Mouse (Mus musculus) embryonic facial prominence, embryonic 15.5 days (tissue): ENCODE results near the gene A730071L15Rik. TPM values are rescaled to one million over a fixed set of nuclear protein-coding genes. Genes with fewer than 3 reads are reported as not detected.

Experiments used
- ATAC-seq: fragments of 200-750 bp; cut with Nextera tagmentation; 2 replicates; pipeline ENCODE4 v1.8.0; 2017; ENCODE audit warnings: low read depth, moderate TSS enrichment; ENCODE audit not compliant: insufficient number of reproducible peaks, low FRiP score, low TSS enrichment
- H3K27ac ChIP-seq: fragments of 300-500 bp; sonication (generic); replicated peaks from 2 replicates; pipeline ENCODE4 v1.5.1; 2015; ENCODE audit warnings: mild to moderate bottlenecking, inconsistent platforms
- H3K27me3 ChIP-seq: fragments of 300-500 bp; sonication (generic); 2 replicates; pipeline ENCODE4 v1.6.1; 2015; ENCODE audit warnings: inconsistent platforms
- H3K36me3 ChIP-seq: fragments of 300-500 bp; sonication (generic); 2 replicates; pipeline ENCODE4 v1.6.1; 2015; ENCODE audit warnings: mild to moderate bottlenecking, inconsistent platforms
- H3K4me1 ChIP-seq: fragments of 300-500 bp; sonication (generic); 2 replicates; pipeline ENCODE4 v1.6.1; 2015; ENCODE audit warnings: inconsistent platforms
- H3K4me2 ChIP-seq: fragments of 300-500 bp; sonication (generic); replicated peaks from 2 replicates; pipeline ENCODE4 v1.6.1; 2015; ENCODE audit warnings: mild to moderate bottlenecking, inconsistent platforms
- H3K4me3 ChIP-seq: fragments of 300-500 bp; sonication (generic); replicated peaks from 2 replicates; pipeline ENCODE4 v1.5.1; 2015; ENCODE audit warnings: mild to moderate bottlenecking, inconsistent platforms
- H3K9ac ChIP-seq: fragments of 300-500 bp; sonication (generic); 2 replicates; pipeline ENCODE4 v1.6.1; 2015; ENCODE audit warnings: inconsistent platforms
- H3K9me3 ChIP-seq: fragments of 300-500 bp; sonication (generic); replicated peaks from 2 replicates; pipeline ENCODE4 v1.6.1; 2016; ENCODE audit warnings: inconsistent platforms
- WGBS: fragments of 180-500 bp; shearing (Covaris S2); methylation state at CpG from one replicate; pipeline ENCODE4 v1.1.7; 2015; 5-methylcytosine and 5-hydroxymethylcytosine counted together
- polyA plus RNA-seq: library from polyadenylated mRNA; unstranded; fragments of >200 nt; fragmentation: Nextera tagmentation; extraction: Ambion mirVana; gene quantifications from 2 replicates; pipeline ENCODE4 v1.2.1, GENCODE M21; 2015

Gene A730071L15Rik
- polyA plus RNA-seq, 1 experiment from 2014 or later = 0.43 TPM

- no peak overlapping the region for H3K4me3 ChIP-seq
Observed at GRCm38 (mm10) chr11:6164781-6165180, 35.0 kb upstream of the A730071L15Rik start.

DNA sequence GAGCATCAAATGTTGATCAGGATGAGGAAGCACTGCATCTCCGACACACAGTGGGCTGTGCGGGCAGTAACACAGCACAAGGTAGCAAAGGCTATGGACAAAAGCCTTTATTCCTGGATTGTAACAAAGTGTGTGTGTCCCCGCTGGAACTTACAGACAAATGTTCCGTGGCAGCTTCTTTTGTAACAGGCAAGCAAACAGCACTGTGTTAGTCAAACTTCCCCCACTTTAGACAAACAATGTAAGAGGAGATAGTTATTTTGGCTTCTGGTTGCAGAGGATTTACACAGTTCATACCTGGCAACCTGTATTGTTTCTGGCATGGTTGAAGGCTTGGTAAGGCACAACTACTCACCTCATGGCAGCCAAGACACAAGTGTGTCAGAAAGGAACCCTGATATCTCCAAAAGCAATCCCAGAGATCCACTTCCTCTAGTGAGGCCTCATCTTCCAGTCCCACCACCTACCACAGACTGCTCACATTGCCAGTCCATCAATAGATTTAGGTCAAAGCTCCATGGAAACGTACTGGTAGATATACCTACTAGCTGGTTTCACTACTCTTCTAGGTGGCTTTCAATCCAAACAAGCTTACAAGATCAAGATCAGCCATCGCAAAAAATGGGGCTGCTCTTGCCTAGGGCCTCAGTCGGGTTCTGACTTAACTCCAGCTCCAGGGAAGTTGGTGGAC, 34.3 kb upstream of the A730071L15Rik start:
- 91% methylated on average over 7 of the region's 7 CpGs for WGBS
- H3K9me3 ChIP-seq = no peaks in the 10 kb centered on the region
- no peak overlapping the region for H3K9ac ChIP-seq
- no peak overlapping the region for H3K27ac ChIP-seq
- no peak for ATAC-seq
- no peaks in the 10 kb centered on the region for H3K27me3 ChIP-seq
- H3K36me3 ChIP-seq = no peaks in the 10 kb centered on the region
- no peaks in the 10 kb centered on the region for H3K4me1 ChIP-seq
- no peak overlapping the region for H3K4me2 ChIP-seq
- H3K4me3 ChIP-seq = no peak overlapping the region

More at GRCm38 (mm10) chr11:6164781-6165180, 35.0 kb upstream of the A730071L15Rik start:
- H3K27me3 ChIP-seq = no peaks in the 10 kb centered on the region
- no peak overlapping the region for H3K4me2 ChIP-seq
- H3K27ac ChIP-seq = no peak overlapping the region
- H3K4me1 ChIP-seq = no peaks in the 10 kb centered on the region
- no peak overlapping the region for H3K9ac ChIP-seq
- no peaks in the 10 kb centered on the region for H3K9me3 ChIP-seq
- 93% methylated on average over 7 of the region's 7 CpGs for WGBS
- no peaks in the 10 kb centered on the region for H3K36me3 ChIP-seq
- no peak for ATAC-seq

GRCm38 (mm10) chr11:6166351-6166750, 33.5 kb upstream of the A730071L15Rik start:
- no peak overlapping the region for H3K9ac ChIP-seq
- no peaks in the 10 kb centered on the region for H3K27me3 ChIP-seq
- H3K4me2 ChIP-seq = no peak overlapping the region
- 91% methylated on average over 12 of the region's 12 CpGs for WGBS
- no peak for ATAC-seq
- no peaks in the 10 kb centered on the region for H3K36me3 ChIP-seq
- H3K4me3 ChIP-seq = no peak overlapping the region
- H3K27ac ChIP-seq = no peak overlapping the region
- H3K9me3 ChIP-seq = no peaks in the 10 kb centered on the region
- no peaks in the 10 kb centered on the region for H3K4me1 ChIP-seq

- no peak for ATAC-seq
- H3K27ac ChIP-seq = no peak overlapping the region
- no peaks in the 10 kb centered on the region for H3K4me1 ChIP-seq
- 75% methylated on average over 2 of the region's 2 CpGs for WGBS
- no peak overlapping the region for H3K4me3 ChIP-seq
- H3K4me2 ChIP-seq = no peak overlapping the region
- no peaks in the 10 kb centered on the region for H3K27me3 ChIP-seq
- no peaks in the 10 kb centered on the region for H3K9me3 ChIP-seq
- no peak overlapping the region for H3K9ac ChIP-seq
- H3K36me3 ChIP-seq = no peaks in the 10 kb centered on the region
Observed at GRCm38 (mm10) chr11:6169041-6169663, 30.7 kb upstream of the A730071L15Rik start.

- H3K36me3 ChIP-seq = no peaks in the 10 kb centered on the region
Observed at GRCm38 (mm10) chr11:6174719-6175118, 25.1 kb upstream of the A730071L15Rik start.

DNA sequence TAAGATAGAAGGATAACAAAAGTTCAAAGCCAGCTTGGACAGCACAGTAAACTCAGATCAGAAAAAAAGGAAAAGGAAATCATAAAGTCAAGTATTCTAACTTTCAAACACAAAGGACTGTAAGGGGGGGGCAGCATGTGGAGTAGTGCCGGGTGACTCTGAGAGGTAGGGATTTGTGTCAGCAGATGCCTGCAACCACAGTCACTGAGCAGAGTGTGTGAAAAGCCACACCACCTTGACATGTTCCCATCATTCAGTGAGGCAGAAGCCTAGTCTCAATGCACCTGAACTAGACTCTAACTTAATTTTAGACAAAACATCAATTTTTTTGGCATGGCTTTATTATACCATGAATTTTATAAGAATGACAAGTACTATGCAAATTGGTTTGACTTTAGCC, 24.3 kb upstream of the A730071L15Rik start:
- Histone ChIP-seq H3K27me3 (no peaks in the 10 kb centered on the region), H3K27ac (no peak overlapping the region), H3K4me2 (no peak overlapping the region), H3K4me3 (no peak overlapping the region), H3K4me1 (peaks cover 17% of the 10 kb centered on the region), H3K9ac (no peak overlapping the region), H3K36me3 (no peaks in the 10 kb centered on the region), H3K9me3 (no peaks in the 10 kb centered on the region)
- no peak for ATAC-seq
- WGBS = 58% methylated on average over 1 of the region's 1 CpGs

More at GRCm38 (mm10) chr11:6174719-6175118, 25.1 kb upstream of the A730071L15Rik start:
- Histone ChIP-seq H3K27me3 (no peaks in the 10 kb centered on the region), H3K4me3 (no peak overlapping the region), H3K4me2 (no peak overlapping the region), H3K4me1 (peaks cover 17% of the 10 kb centered on the region), H3K9me3 (no peaks in the 10 kb centered on the region), H3K9ac (no peak overlapping the region), H3K27ac (0 out of 2 replicates have a peak overlapping the region, but pooled peaks have one; percentile 44)
- WGBS = 60% methylated on average over 7 of the region's 7 CpGs
- ATAC-seq = no peak

GRCm38 (mm10) chr11:6177781-6178420, 21.9 kb upstream of the A730071L15Rik start:
- no peaks in the 10 kb centered on the region for H3K27me3 ChIP-seq
- H3K36me3 ChIP-seq = no peaks in the 10 kb centered on the region
- H3K9ac ChIP-seq = no peak overlapping the region
- WGBS = 66% methylated on average over 8 of the region's 8 CpGs
- H3K4me2 ChIP-seq = no peak overlapping the region
- no peak overlapping the region for H3K4me3 ChIP-seq
- no peak for ATAC-seq
- H3K9me3 ChIP-seq = no peaks in the 10 kb centered on the region
- 0 out of 2 replicates have a peak overlapping the region, but pooled peaks have one; percentile 1 for H3K27ac ChIP-seq
- peaks cover 17% of the 10 kb centered on the region for H3K4me1 ChIP-seq

DNA sequence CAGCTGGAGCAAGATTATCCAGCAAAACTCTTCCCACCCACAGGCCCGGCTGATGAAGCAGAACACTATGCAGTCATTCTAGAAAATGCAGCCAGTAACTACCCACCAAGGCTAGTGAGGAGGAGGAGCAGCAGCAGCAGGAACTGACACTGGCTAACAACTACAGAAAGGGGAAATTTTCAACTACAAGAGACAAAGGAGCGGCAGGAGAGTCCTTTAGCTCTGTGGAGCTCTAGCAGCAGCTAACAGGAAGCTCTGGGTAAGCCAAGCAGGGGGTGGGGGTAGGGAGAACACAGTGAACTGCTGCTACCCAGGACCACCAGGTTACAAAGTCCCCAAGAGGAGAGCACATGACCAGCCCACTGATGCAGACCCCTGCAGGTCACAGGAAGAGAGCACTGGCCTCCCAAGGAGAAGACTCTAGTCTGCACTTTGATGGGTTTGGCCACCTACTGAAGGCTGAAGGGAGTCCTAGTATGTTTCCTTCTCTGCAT, 21.1 kb upstream of the A730071L15Rik start:
- no peaks in the 10 kb centered on the region for H3K36me3 ChIP-seq
- H3K4me1 ChIP-seq = peaks cover 17% of the 10 kb centered on the region
- H3K27me3 ChIP-seq = no peaks in the 10 kb centered on the region
- 0 out of 2 replicates have a peak overlapping the region, but pooled peaks have one; percentile 1 for H3K27ac ChIP-seq
- H3K4me2 ChIP-seq = no peak overlapping the region
- no peaks in the 10 kb centered on the region for H3K9me3 ChIP-seq
- H3K4me3 ChIP-seq = no peak overlapping the region
- WGBS = 19% methylated on average over 2 of the region's 2 CpGs
- H3K9ac ChIP-seq = no peak overlapping the region
- no peak for ATAC-seq

GRCm38 (mm10) chr11:6179194-6179593, 20.6 kb upstream of the A730071L15Rik start:
- Histone ChIP-seq H3K4me3 (no peak overlapping the region), H3K27me3 (no peaks in the 10 kb centered on the region), H3K4me2 (no peak overlapping the region), H3K4me1 (peaks cover 17% of the 10 kb centered on the region), H3K36me3 (no peaks in the 10 kb centered on the region), H3K27ac (0 out of 2 replicates have a peak overlapping the region, but pooled peaks have one; percentile 1), H3K9me3 (no peaks in the 10 kb centered on the region), H3K9ac (no peak overlapping the region)
- WGBS = 16% methylated on average over 8 of the region's 8 CpGs
- ATAC-seq = no peak

DNA sequence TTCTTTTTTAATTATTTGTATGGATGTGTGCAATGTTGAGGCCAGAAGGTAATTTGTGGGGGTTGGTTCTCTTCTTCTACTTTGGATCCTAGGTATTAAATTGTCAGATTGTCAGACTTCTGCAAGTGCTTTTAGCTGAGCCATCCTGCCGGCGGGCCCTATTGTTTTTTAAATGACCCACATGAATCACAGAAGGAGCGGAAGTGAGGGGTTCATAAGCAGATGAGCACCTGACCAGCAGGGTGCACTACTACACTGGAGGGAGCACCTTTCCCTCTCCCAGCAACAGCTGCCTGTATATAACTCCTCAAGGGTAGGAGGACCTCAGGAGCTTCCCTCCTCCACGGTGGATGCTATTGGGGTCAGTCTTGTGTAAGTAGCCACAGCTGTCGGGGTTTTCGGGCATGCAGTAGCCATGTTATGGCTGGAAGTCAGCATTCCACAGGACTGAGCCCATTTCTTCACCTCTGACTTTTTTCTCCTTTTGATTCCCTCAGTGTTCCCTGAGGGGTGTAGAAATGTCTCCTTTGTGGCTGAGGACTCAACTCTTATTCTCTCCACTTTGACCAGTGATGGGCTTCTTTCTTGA, 18.9 kb upstream of the A730071L15Rik start:
- Histone ChIP-seq H3K9me3 (no peaks in the 10 kb centered on the region), H3K9ac (no peak overlapping the region), H3K4me2 (no peak overlapping the region), H3K27ac (no peak overlapping the region), H3K36me3 (no peaks in the 10 kb centered on the region), H3K4me3 (no peak overlapping the region), H3K27me3 (no peaks in the 10 kb centered on the region), H3K4me1 (peaks cover 21% of the 10 kb centered on the region)
- 55% methylated on average over 6 of the region's 6 CpGs for WGBS
- ATAC-seq = no peak

- Histone ChIP-seq H3K9me3 (no peaks in the 10 kb centered on the region), H3K4me2 (no peak overlapping the region), H3K9ac (no peak overlapping the region), H3K27ac (no peak overlapping the region), H3K27me3 (no peaks in the 10 kb centered on the region), H3K4me3 (no peak overlapping the region), H3K36me3 (peaks cover 6% of the 10 kb centered on the region; the same call in 1 of the 2 replicates), H3K4me1 (peaks cover 19% of the 10 kb centered on the region)
- ATAC-seq = no peak
- WGBS = 89% methylated on average over 2 of the region's 2 CpGs
Observed at GRCm38 (mm10) chr11:6183246-6183645, 16.6 kb upstream of the A730071L15Rik start.
